Mouse (Mus musculus): ENCODE measurements at regions not wholly inside any gene's neighbourhood (a gene's known extent, or its start where the extent isn't known, plus 50 kb on each side); places are given as distances from the start of the nearest gene placed in this dataset.

GRCm38 (mm10) chr5:4499036-4499435 is 258.8 kb downstream of the Fzd1 start:
- TF ChIP-seq CTCF (IDR thresholded peaks at IDR 0.05; ENCODE audit: control insufficient read depth, insufficient read depth, insufficient replicate concordance, low read depth, low read length) (no peak), POLR2A (IDR thresholded peaks at IDR 0.05; ENCODE audit: control insufficient read depth, low read depth, low read length) (no peak)
